Mouse (Mus musculus): ENCODE measurements at regions not wholly inside any gene's neighbourhood (a gene's known extent, or its start where the extent isn't known, plus 50 kb on each side); places are given as distances from the start of the nearest gene placed in this dataset.

- H3K79me2 ChIP-seq (replicated peaks; ENCODE audit: control insufficient read depth, insufficient read depth, low read length): no peaks in the 10 kb centered on the region
- 80% methylated on average over 1 of the region's 1 CpGs for WGBS
- no peak for DNase-seq
- H3K27me3 ChIP-seq (ENCODE audit: control insufficient read depth, insufficient read depth, low read length): no peaks in the 10 kb centered on the region
- no peak overlapping the region for H3K27ac ChIP-seq
- no peaks in the 10 kb centered on the region for H3K36me3 ChIP-seq (ENCODE audit: control insufficient read depth, insufficient read depth, low read length)
- H3K4me1 ChIP-seq (ENCODE audit: control insufficient read depth, insufficient read depth, low read length): no peaks in the 10 kb centered on the region
- intact Hi-C loops (cut with DNase I): no loop called here
- TF ChIP-seq EP300 (IDR thresholded peaks at IDR 0.05; ENCODE audit: insufficient read depth, low read depth, low read length) (no peak), CTCF (IDR thresholded peaks at IDR 0.05) (no peak), POLR2A (IDR thresholded peaks at IDR 0.05; ENCODE audit: insufficient read depth, low read depth, low read length) (no peak)
- no peak overlapping the region for H3K9ac ChIP-seq (ENCODE audit: low read depth, low read length)
- no peak overlapping the region for H3K4me3 ChIP-seq
Measured at GRCm38 (mm10) chr7:117185891-117186290, 194.9 kb upstream of the Xylt1 start.

GRCm38 (mm10) chr7:117196611-117197010 is 184.2 kb upstream of the Xylt1 start:
- H3K79me2 ChIP-seq (replicated peaks; ENCODE audit: control insufficient read depth, insufficient read depth, low read length): no peaks in the 10 kb centered on the region
- TF ChIP-seq CTCF (IDR thresholded peaks at IDR 0.05) (no peak), POLR2A (IDR thresholded peaks at IDR 0.05; ENCODE audit: insufficient read depth, low read depth, low read length) (no peak), EP300 (IDR thresholded peaks at IDR 0.05; ENCODE audit: insufficient read depth, low read depth, low read length) (no peak)

GRCm38 (mm10) chr7:117226294-117226693 is 154.5 kb upstream of the Xylt1 start:
- Histone ChIP-seq H3K4me1 (ENCODE audit: control insufficient read depth, insufficient read depth, low read length) (no peaks in the 10 kb centered on the region), H3K9ac (ENCODE audit: low read depth, low read length) (no peak overlapping the region), H3K4me3 (no peak overlapping the region), H3K27ac (no peak overlapping the region), H3K27me3 (ENCODE audit: control insufficient read depth, insufficient read depth, low read length) (no peaks in the 10 kb centered on the region), H3K36me3 (ENCODE audit: control insufficient read depth, insufficient read depth, low read length) (no peaks in the 10 kb centered on the region), H3K79me2 (replicated peaks; ENCODE audit: control insufficient read depth, insufficient read depth, low read length) (no peaks in the 10 kb centered on the region)
- TF ChIP-seq EP300 (IDR thresholded peaks at IDR 0.05; ENCODE audit: insufficient read depth, low read depth, low read length): no peak
- no peak for TF ChIP-seq POLR2A (IDR thresholded peaks at IDR 0.05; ENCODE audit: insufficient read depth, low read depth, low read length)
- no peak for TF ChIP-seq CTCF (IDR thresholded peaks at IDR 0.05)
- no peak for DNase-seq
- intact Hi-C loops (cut with DNase I): no loop called here

More at GRCm38 (mm10) chr7:117196611-117197010, 184.2 kb upstream of the Xylt1 start:
- H3K27me3 ChIP-seq (ENCODE audit: control insufficient read depth, insufficient read depth, low read length): no peaks in the 10 kb centered on the region
- H3K36me3 ChIP-seq (ENCODE audit: control insufficient read depth, insufficient read depth, low read length): no peaks in the 10 kb centered on the region
- H3K4me3 ChIP-seq: no peak overlapping the region
- no peak overlapping the region for H3K9ac ChIP-seq (ENCODE audit: low read depth, low read length)
- WGBS: 66% methylated on average over 3 of the region's 3 CpGs
- H3K27ac ChIP-seq: no peak overlapping the region
- DNase-seq: no peak
- no peaks in the 10 kb centered on the region for H3K4me1 ChIP-seq (ENCODE audit: control insufficient read depth, insufficient read depth, low read length)
- intact Hi-C loops (cut with DNase I): no loop called here

GRCm38 (mm10) chr7:117229619-117230018 is 151.2 kb upstream of the Xylt1 start:
- Histone ChIP-seq H3K27me3 (ENCODE audit: control insufficient read depth, insufficient read depth, low read length) (no peaks in the 10 kb centered on the region), H3K36me3 (ENCODE audit: control insufficient read depth, insufficient read depth, low read length) (no peaks in the 10 kb centered on the region), H3K4me3 (no peak overlapping the region), H3K27ac (no peak overlapping the region), H3K4me1 (ENCODE audit: control insufficient read depth, insufficient read depth, low read length) (no peaks in the 10 kb centered on the region), H3K79me2 (replicated peaks; ENCODE audit: control insufficient read depth, insufficient read depth, low read length) (no peaks in the 10 kb centered on the region), H3K9ac (ENCODE audit: low read depth, low read length) (no peak overlapping the region)
- 47% methylated on average over 5 of the region's 5 CpGs for WGBS
- DNase-seq: no peak
- intact Hi-C loops (cut with DNase I): no loop called here
- no peak for TF ChIP-seq CTCF (IDR thresholded peaks at IDR 0.05)
- no peak for TF ChIP-seq POLR2A (IDR thresholded peaks at IDR 0.05; ENCODE audit: insufficient read depth, low read depth, low read length)
- TF ChIP-seq EP300 (IDR thresholded peaks at IDR 0.05; ENCODE audit: insufficient read depth, low read depth, low read length): no peak

- intact Hi-C loops (cut with DNase I): no loop called here
- no peak overlapping the region for H3K4me3 ChIP-seq
- H3K27ac ChIP-seq: no peak overlapping the region
- H3K27me3 ChIP-seq (ENCODE audit: control insufficient read depth, insufficient read depth, low read length): no peaks in the 10 kb centered on the region
- no peaks in the 10 kb centered on the region for H3K36me3 ChIP-seq (ENCODE audit: control insufficient read depth, insufficient read depth, low read length)
- no peak overlapping the region for H3K9ac ChIP-seq (ENCODE audit: low read depth, low read length)
- H3K4me1 ChIP-seq (ENCODE audit: control insufficient read depth, insufficient read depth, low read length): no peaks in the 10 kb centered on the region
- TF ChIP-seq EP300 (IDR thresholded peaks at IDR 0.05; ENCODE audit: insufficient read depth, low read depth, low read length): no peak
- no peak for DNase-seq
- WGBS: 82% methylated on average over 9 of the region's 9 CpGs
- H3K79me2 ChIP-seq (replicated peaks; ENCODE audit: control insufficient read depth, insufficient read depth, low read length): no peaks in the 10 kb centered on the region
Measured at GRCm38 (mm10) chr7:117256819-117257218, 124.0 kb upstream of the Xylt1 start.

GRCm38 (mm10) chr7:117258557-117258956 is 122.2 kb upstream of the Xylt1 start:
- whole genome bisulfite sequencing: 81% methylated on average over 5 of the region's 5 CpGs
- Histone ChIP-seq H3K27me3 (ENCODE audit: control insufficient read depth, insufficient read depth, low read length) (no peaks in the 10 kb centered on the region), H3K27ac (no peak overlapping the region), H3K4me1 (ENCODE audit: control insufficient read depth, insufficient read depth, low read length) (no peaks in the 10 kb centered on the region), H3K36me3 (ENCODE audit: control insufficient read depth, insufficient read depth, low read length) (no peaks in the 10 kb centered on the region), H3K79me2 (replicated peaks; ENCODE audit: control insufficient read depth, insufficient read depth, low read length) (no peaks in the 10 kb centered on the region), H3K4me3 (no peak overlapping the region), H3K9ac (ENCODE audit: low read depth, low read length) (no peak overlapping the region)
- DNase-seq: no peak
- TF ChIP-seq EP300 (IDR thresholded peaks at IDR 0.05; ENCODE audit: insufficient read depth, low read depth, low read length): no peak
- no peak for TF ChIP-seq CTCF (IDR thresholded peaks at IDR 0.05)
- no peak for TF ChIP-seq POLR2A (IDR thresholded peaks at IDR 0.05; ENCODE audit: insufficient read depth, low read depth, low read length)
- intact Hi-C loops (cut with DNase I): no loop called here

Measured in heart, adult 2 months (tissue).